Mouse (Mus musculus) C2C12 (cell line): ENCODE measurements around the gene Pdcd2l. TPM values are rescaled to one million over a fixed set of nuclear protein-coding genes. Genes with fewer than 3 reads are reported as not detected.
"Not testable (repeated sequence)": the region's sequence is repeated elsewhere in the genome, so short reads cannot be mapped to it uniquely, and the experiment has no call there.

ENCODE experiments used
- H3K27me3 ChIP-seq: one replicate; pipeline ENCODE4 v1.6.1; 2011; ENCODE audit not compliant: control insufficient read depth, insufficient read depth, insufficient read length
- H3K36me3 ChIP-seq: one replicate; pipeline ENCODE4 v1.6.1; 2011; ENCODE audit not compliant: control insufficient read depth, insufficient read depth
- H3K4me3 ChIP-seq: one replicate; pipeline ENCODE4 v1.5.1; 2011; ENCODE audit warnings: mild to moderate bottlenecking, control low read depth; ENCODE audit not compliant: poor library complexity, insufficient read depth, severe bottlenecking
- H3K79me2 ChIP-seq: one replicate; pipeline ENCODE4 v1.6.1; 2011; ENCODE audit not compliant: control insufficient read depth, insufficient read depth
- H3K79me3 ChIP-seq: one replicate; pipeline ENCODE4 v1.6.1; 2011; ENCODE audit warnings: low read depth, control low read depth
- H3ac ChIP-seq: one replicate; pipeline ENCODE3; 2011; ENCODE audit warnings: low read depth; ENCODE audit not compliant: control insufficient read depth, insufficient read length
- CEBPB ChIP-seq: IDR thresholded peaks from one replicate; pipeline ENCODE4 v1.6.1; 2011; ENCODE audit warnings: low read depth, mild to moderate bottlenecking, control low read depth, moderate library complexity
- CTCF ChIP-seq: IDR thresholded peaks from one replicate; pipeline ENCODE4 v1.5.1; 2011; ENCODE audit not compliant: control insufficient read depth, insufficient read depth, insufficient read length
- FOSL1 ChIP-seq: IDR thresholded peaks from one replicate; pipeline ENCODE4 v1.8.0; 2011; ENCODE audit warnings: mild to moderate bottlenecking, low read length; ENCODE audit not compliant: poor library complexity, insufficient read depth, severe bottlenecking
- MAX ChIP-seq: IDR thresholded peaks from one replicate; pipeline ENCODE4 v1.6.1; 2011; ENCODE audit warnings: mild to moderate bottlenecking, control low read depth
- MYOD1 ChIP-seq: IDR thresholded peaks from one replicate; pipeline ENCODE4 v1.6.1; 2011; ENCODE audit warnings: low read depth; ENCODE audit not compliant: control insufficient read depth, insufficient read length
- MYOG ChIP-seq: IDR thresholded peaks from one replicate; pipeline ENCODE4 v1.6.1; 2011; ENCODE audit not compliant: control insufficient read depth, insufficient read length; ENCODE audit errors: extremely low read depth
- USF1 ChIP-seq: IDR thresholded peaks from one replicate; pipeline ENCODE4 v1.6.1; 2011; ENCODE audit warnings: low read depth, mild to moderate bottlenecking, control low read depth, moderate library complexity
- polyA plus RNA-seq: library from polyadenylated mRNA; unstranded; fragments of >200 nt; fragmentation: generic; extraction: Trizol; gene quantifications from one replicate; pipeline ENCODE4 v1.2.1, GENCODE M21; 2012; ENCODE audit warnings: missing spikeins

Pdcd2l gene
- polyA plus RNA-seq, 1 experiment = 41.7 TPM

DNA sequence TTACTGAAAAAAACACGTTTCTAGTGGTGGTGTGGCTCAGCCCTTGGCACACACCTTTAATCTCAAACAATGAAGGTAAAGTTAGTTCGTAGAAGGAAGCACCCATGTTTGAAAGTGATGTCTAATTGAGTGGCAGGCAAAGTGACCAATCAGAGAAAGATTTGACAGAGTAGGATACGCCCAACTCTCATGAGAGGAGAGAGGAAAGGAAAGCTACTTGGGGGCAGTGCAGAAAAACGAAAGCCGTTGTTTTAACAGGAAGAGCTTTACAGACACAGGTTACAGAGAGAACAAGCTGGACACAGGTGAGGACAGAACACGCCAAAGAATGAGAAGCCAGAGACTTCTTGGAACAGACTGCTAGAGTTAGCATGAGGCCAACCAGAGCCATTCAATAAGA, 9.9 kb upstream of the Pdcd2l start:
- no peaks in the 10 kb centered on the region for H3K79me3 ChIP-seq
- H3ac ChIP-seq = no peak overlapping the region
- H3K36me3 ChIP-seq = peaks cover 94% of the 10 kb centered on the region

DNA sequence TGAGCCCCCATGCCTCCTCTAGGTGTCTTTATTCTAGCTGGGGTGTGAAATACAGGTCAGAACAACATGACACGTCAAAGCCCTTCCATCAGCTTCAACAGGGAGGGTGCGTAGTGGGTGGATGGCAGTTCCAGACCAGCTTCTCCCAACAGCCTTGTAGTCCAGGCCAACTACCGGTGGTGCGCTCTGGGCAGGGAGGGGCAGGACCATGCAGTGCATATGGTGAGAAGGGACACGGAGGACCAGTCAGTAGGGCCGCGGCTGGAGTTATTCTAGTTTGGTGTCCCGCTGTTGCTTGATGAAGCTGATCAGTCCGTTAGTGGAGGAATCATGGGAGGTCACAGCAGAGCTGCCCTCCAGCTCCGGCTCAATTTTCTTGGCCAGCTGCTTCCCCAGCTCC, 5.7 kb upstream of the Pdcd2l start:
- not testable (repeated sequence) for H3K27me3 ChIP-seq, H3K4me3 ChIP-seq

More for the DNA sequence above, 9.9 kb upstream of the Pdcd2l start:
- TF ChIP-seq MYOG = no peak
- TF ChIP-seq USF1 = no peak
- no peak for TF ChIP-seq CEBPB
- TF ChIP-seq MAX = no peak
- no peak for TF ChIP-seq FOSL1
- no peak for TF ChIP-seq CTCF
- TF ChIP-seq MYOD1 = no peak
- Histone ChIP-seq H3K27me3 (no peaks in the 10 kb centered on the region), H3K4me3 (no peak overlapping the region), H3K79me2 (no peaks in the 10 kb centered on the region)

GRCm38 (mm10) chr7:34200829-34201228, 4.4 kb upstream of the Pdcd2l start:
- Histone ChIP-seq H3K36me3 (peaks cover 54% of the 10 kb centered on the region), H3K27me3 (no peaks in the 10 kb centered on the region), H3K4me3 (no peak overlapping the region), H3K79me3 (no peaks in the 10 kb centered on the region), H3K79me2 (peaks cover 4% of the 10 kb centered on the region), H3ac (no peak overlapping the region)
- TF ChIP-seq MAX = no peak
- TF ChIP-seq USF1 = no peak
- TF ChIP-seq FOSL1 = no peak
- no peak for TF ChIP-seq CEBPB

More for the DNA sequence above, 5.7 kb upstream of the Pdcd2l start:
- H3K79me3 ChIP-seq, H3K79me2 ChIP-seq, H3ac ChIP-seq: not testable (repeated sequence)
- H3K36me3 ChIP-seq = peaks cover 67% of the 10 kb centered on the region

GRCm38 (mm10) chr7:34198346-34198745, 1.9 kb upstream of the Pdcd2l start:
- Histone ChIP-seq H3ac (no peak overlapping the region), H3K79me3 (peaks cover 5% of the 10 kb centered on the region), H3K4me3 (no peak overlapping the region), H3K27me3 (no peaks in the 10 kb centered on the region), H3K36me3 (peaks cover 36% of the 10 kb centered on the region), H3K79me2 (peaks cover 24% of the 10 kb centered on the region)
- TF ChIP-seq MYOG = no peak
- no peak for TF ChIP-seq MYOD1
- no peak for TF ChIP-seq CTCF
- no peak for TF ChIP-seq FOSL1
- no peak for TF ChIP-seq USF1
- no peak for TF ChIP-seq MAX
- no peak for TF ChIP-seq CEBPB

- H3ac ChIP-seq = peak overlapping the region; percentile 84
- H3K79me3 ChIP-seq = peaks cover 5% of the 10 kb centered on the region
- peaks cover 9% of the 10 kb centered on the region for H3K36me3 ChIP-seq
- no peaks in the 10 kb centered on the region for H3K27me3 ChIP-seq
- H3K4me3 ChIP-seq = peak overlapping the region; percentile 80
- TF ChIP-seq MAX = no peak
- no peak for TF ChIP-seq CEBPB
- peaks cover 24% of the 10 kb centered on the region for H3K79me2 ChIP-seq
These were observed 829 bp downstream of the Pdcd2l start for GRCm38 (mm10) chr7:34195632-34196031.

DNA sequence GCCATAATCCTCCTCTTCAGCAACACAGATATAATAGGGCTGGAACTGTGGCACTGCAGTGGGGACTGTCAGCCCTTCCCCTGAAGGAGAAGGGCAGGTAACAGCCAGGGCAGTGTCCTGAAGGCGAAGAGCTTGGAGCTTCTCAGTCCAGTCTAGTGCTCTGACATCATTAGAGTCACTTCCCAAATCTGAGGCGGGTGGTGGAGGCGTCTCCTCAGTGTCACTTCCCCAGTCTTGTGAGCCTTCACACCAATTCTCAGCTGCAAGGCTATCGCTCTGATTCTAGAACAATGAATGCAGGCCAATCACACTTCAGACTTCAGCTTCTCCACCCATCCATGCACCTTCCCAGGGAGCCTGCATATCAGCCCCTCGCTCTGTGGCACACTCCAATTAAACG, 3.6 kb downstream of the Pdcd2l start:
- Histone ChIP-seq H3K36me3 (peaks cover 24% of the 10 kb centered on the region), H3K79me2 (peaks cover 24% of the 10 kb centered on the region), H3K27me3 (no peaks in the 10 kb centered on the region), H3K79me3 (peaks cover 5% of the 10 kb centered on the region), H3ac (no peak overlapping the region), H3K4me3 (no peak overlapping the region)
- TF ChIP-seq USF1 (no peak), CTCF (no peak), MAX (no peak), MYOD1 (no peak), MYOG (no peak), CEBPB (no peak), FOSL1 (no peak)

- Histone ChIP-seq H3K4me3 (no peak overlapping the region), H3K79me2 (peaks cover 7% of the 10 kb centered on the region), H3K36me3 (peaks cover 31% of the 10 kb centered on the region), H3ac (no peak overlapping the region), H3K27me3 (no peaks in the 10 kb centered on the region), H3K79me3 (no peaks in the 10 kb centered on the region)
- TF ChIP-seq MYOD1 (no peak), CEBPB (no peak), MAX (no peak), USF1 (no peak), CTCF (no peak), MYOG (no peak), FOSL1 (no peak)
These were observed 7.0 kb downstream of the Pdcd2l start for GRCm38 (mm10) chr7:34189376-34189989.
